12 mouse cellular contexts compared by ENCODE assay signal in genomic region chr17:73068321-73068992, GRCm38 (mm10). TPM values are rescaled to one million over a fixed set of nuclear protein-coding genes. Genes with fewer than 3 reads are reported as not detected.
DNase-seq lines count a peak whose midpoint lies in the region; ATAC-seq and TF ChIP-seq lines count a peak whose summit lies in the region.
"Had no signal": no experiment of that assay in that cellular context is flagged by ENCODE, and none has a peak within 500 bp of the region (broad histone marks: within the 10 kb centered on the region; RNA-seq: fewer than 3 reads in every experiment).

No protein-coding gene starts in this region.

- 0 out of 2 replicates have a peak overlapping the region, but pooled peaks have one; percentile 1 for H3K4me2 ChIP-seq in kidney, embryonic 15.5 days
- H3K4me2 ChIP-seq in heart, embryonic 13.5 days: 0 out of 2 replicates have a peak overlapping the region, but pooled peaks have one; percentile 7
- H3K4me2 ChIP-seq in liver, postnatal 0 days (ENCODE audit: low read depth, low read length): no peak overlapping the region

- no peaks in the 10 kb centered on the region for H3K27me3 ChIP-seq in kidney, embryonic 15.5 days
- H3K27me3 ChIP-seq in heart, embryonic 13.5 days (replicated peaks): no peaks in the 10 kb centered on the region
- 0 out of 2 replicates have a peak, but pooled peaks cover 3% of the 10 kb centered on the region for H3K27me3 ChIP-seq in liver, postnatal 0 days (ENCODE audit: insufficient read depth, low read length)

- no peaks in the 10 kb centered on the region for H3K9me3 ChIP-seq in kidney, embryonic 15.5 days (replicated peaks)
- no peaks in the 10 kb centered on the region for H3K9me3 ChIP-seq in heart, embryonic 13.5 days
- no peaks in the 10 kb centered on the region for H3K9me3 ChIP-seq in liver, postnatal 0 days (ENCODE audit: low read length)

- TF ChIP-seq CTCF in liver, postnatal 0 days (IDR thresholded peaks at IDR 0.05; ENCODE audit: low read depth): no peak

- peak overlapping the region; percentile 67; the same call in 1 of the 2 replicates for H3K27ac ChIP-seq in kidney, embryonic 15.5 days
- H3K27ac ChIP-seq in heart, embryonic 13.5 days (replicated peaks): peak overlapping the region; percentile 96
- H3K27ac ChIP-seq in liver, postnatal 0 days (ENCODE audit: low read depth): peak overlapping the region; percentile 34; the same call in 1 of the 2 replicates

- TF ChIP-seq EP300 in liver, postnatal 0 days (IDR thresholded peaks at IDR 0.05; ENCODE audit: low read depth): no peak

- no peak for DNase-seq in kidney, adult 11 months
- DNase-seq in Muller cell, postnatal 12 days (ENCODE audit: inconsistent ontology term): peak; percentile 13
- no peak for DNase-seq in liver, postnatal 0 days
- no peak for DNase-seq in cerebellum, adult 8-10 months
- DNase-seq: lung, postnatal 14 days; right cerebral cortex, postnatal 4 days; thymus, adult 18-20 months had no signal

- no peak for ATAC-seq in kidney, embryonic 15.5 days (replicated peaks; ENCODE audit: low FRiP score)
- no peak for ATAC-seq in heart, embryonic 13.5 days (ENCODE audit: extremely low read depth, insufficient number of reproducible peaks, low FRiP score, low TSS enrichment)
- ATAC-seq in liver, postnatal 0 days: no peak
- ATAC-seq in erythroid progenitor cell, adult 5-6 weeks (replicated peaks; ENCODE audit: low FRiP score, poor library complexity, severe bottlenecking): no peak
- no peak for ATAC-seq in monocyte, adult 5-6 weeks (replicated peaks; ENCODE audit: insufficient number of reproducible peaks, low FRiP score, low TSS enrichment, poor library complexity, severe bottlenecking)
- ATAC-seq: activated CD4-positive, CD25-positive, alpha-beta regulatory T cell, adult 4 months had no signal

- WGBS in kidney, embryonic 15.5 days: 75% methylated on average over 10 of the region's 10 CpGs
- WGBS in heart, embryonic 13.5 days: 40% methylated on average over 10 of the region's 10 CpGs
- WGBS in liver, postnatal 0 days (ENCODE audit: insufficient replicate concordance): 57% methylated on average over 10 of the region's 10 CpGs

- H3K36me3 ChIP-seq in kidney, embryonic 15.5 days: no peaks in the 10 kb centered on the region
- H3K36me3 ChIP-seq in heart, embryonic 13.5 days: no peaks in the 10 kb centered on the region
- H3K36me3 ChIP-seq in liver, postnatal 0 days (replicated peaks; ENCODE audit: insufficient read depth, low read length): no peaks in the 10 kb centered on the region

- peaks cover 48% of the 10 kb centered on the region for H3K4me1 ChIP-seq in kidney, embryonic 15.5 days
- peaks cover 77% of the 10 kb centered on the region for H3K4me1 ChIP-seq in heart, embryonic 13.5 days
- H3K4me1 ChIP-seq in liver, postnatal 0 days (ENCODE audit: insufficient read depth): peaks cover 3% of the 10 kb centered on the region; the same call in 1 of the 2 replicates

- H3K9ac ChIP-seq in kidney, embryonic 15.5 days: no peak overlapping the region
- H3K9ac ChIP-seq in heart, embryonic 13.5 days: peak overlapping the region; percentile 66
- H3K9ac ChIP-seq in liver, postnatal 0 days (replicated peaks): no peak overlapping the region

- H3K4me3 ChIP-seq in kidney, embryonic 15.5 days (replicated peaks): no peak overlapping the region
- no peak overlapping the region for H3K4me3 ChIP-seq in heart, embryonic 13.5 days
- no peak overlapping the region for H3K4me3 ChIP-seq in liver, postnatal 0 days (ENCODE audit: low read depth, low read length)

RNA-seq across cellular contexts. Expression of gene Lclat1, which starts 39.3 kb away (rescaled TPM):
- 17.0 and 17.3 TPM in 2 replicates for polyA plus RNA-seq in kidney, embryonic 15.5 days (2015; fragmentation: Nextera tagmentation; extraction: Ambion mirVana)
- polyA plus RNA-seq in heart, embryonic 13.5 days (2015; fragmentation: Nextera tagmentation; extraction: Ambion mirVana): 30.9 and 32.8 TPM in 2 replicates
- polyA plus RNA-seq in liver, postnatal 0 days (2015; fragmentation: Nextera tagmentation; extraction: Ambion mirVana): 2.2 and 2.5 TPM in 2 replicates
- total RNA-seq in erythroid progenitor cell, adult 5-6 weeks (2015; ENCODE audit: low replicate concordance): 1.4 and 4.2 TPM in 2 replicates
- 2.3 and 4.2 TPM in 2 replicates for total RNA-seq in erythroid progenitor cell, adult 5-6 weeks (2017; ENCODE audit: low replicate concordance)
- total RNA-seq in monocyte, adult 5-6 weeks (2017): 6.3 to 7.8 TPM (median 7.7 TPM) in 3 replicates

Comparison
In these comparisons a context has a peak if more than half of its experiments do, and no peak if none do; other contexts are left out.
1. H3K27ac ChIP-seq: peak in every context shown above with its lines; median percentile 96 in heart, embryonic 13.5 days; 67 in kidney, embryonic 15.5 days; 34 in liver, postnatal 0 days.